Mouse (Mus musculus): ENCODE data around the gene Lrrc18. TPM values are rescaled to one million over a fixed set of nuclear protein-coding genes. Genes with fewer than 3 reads are reported as not detected.

The Lrrc18 gene
- polyA plus RNA-seq, 1 experiment from 2014 or later = 0.45 TPM

GRCm38 (mm10) chr14:33058881-33059660, 67.9 kb downstream of the Lrrc18 start:
- ATAC-seq (ENCODE audit: insufficient number of reproducible peaks, insufficient read depth, low FRiP score, low TSS enrichment) = no peak
- Histone ChIP-seq H3K4me1 (no peaks in the 10 kb centered on the region), H3K9ac (no peak overlapping the region), H3K4me3 (no peak overlapping the region), H3K36me3 (no peaks in the 10 kb centered on the region), H3K9me3 (no peaks in the 10 kb centered on the region), H3K27ac (no peak overlapping the region), H3K4me2 (replicated peaks) (no peak overlapping the region), H3K27me3 (no peaks in the 10 kb centered on the region)
- 87% methylated on average over 7 of the region's 7 CpGs for WGBS

- H3K27me3 ChIP-seq = no peaks in the 10 kb centered on the region
- no peak overlapping the region for H3K27ac ChIP-seq
- 67% methylated on average over 5 of the region's 5 CpGs for WGBS
- no peaks in the 10 kb centered on the region for H3K36me3 ChIP-seq
- no peak overlapping the region for H3K9ac ChIP-seq
- H3K4me2 ChIP-seq (replicated peaks) = no peak overlapping the region
- H3K9me3 ChIP-seq = no peaks in the 10 kb centered on the region
- H3K4me1 ChIP-seq = no peaks in the 10 kb centered on the region
- ATAC-seq (ENCODE audit: insufficient number of reproducible peaks, insufficient read depth, low FRiP score, low TSS enrichment) = no peak
- H3K4me3 ChIP-seq = no peak overlapping the region
Measured at GRCm38 (mm10) chr14:33062996-33063395, 71.8 kb downstream of the Lrrc18 start.

Other genes with a start within 250 kb of the Lrrc18 start
- 0.26 TPM in 1 of 2 replicates, not detected in the other for gene Tmem273, start 205.4 kb upstream of the Lrrc18 start, polyA plus RNA-seq (2016; fragmentation: Nextera tagmentation; extraction: Ambion mirVana)
- not detected in 2 replicates for gene Fam170b, start 157.4 kb upstream of the Lrrc18 start, polyA plus RNA-seq (2016; fragmentation: Nextera tagmentation; extraction: Ambion mirVana)
- 10.5 and 12.8 TPM in 2 replicates for gene Vstm4, start 134.6 kb upstream of the Lrrc18 start, polyA plus RNA-seq (2016; fragmentation: Nextera tagmentation; extraction: Ambion mirVana)
- gene Wdfy4, start 194.1 kb downstream of the Lrrc18 start, polyA plus RNA-seq (2016; fragmentation: Nextera tagmentation; extraction: Ambion mirVana) = 0.22 and 0.85 TPM in 2 replicates
- gene Arhgap22, start 222.6 kb downstream of the Lrrc18 start, polyA plus RNA-seq (2016; fragmentation: Nextera tagmentation; extraction: Ambion mirVana) = 4.5 and 5.2 TPM in 2 replicates